Mouse (Mus musculus) forebrain, embryonic 11.5 days (tissue): Measurements from ENCODE around the gene Creb3l2. TPM values are rescaled to one million over a fixed set of nuclear protein-coding genes. Genes with fewer than 3 reads are reported as not detected.

Experiments used
- ATAC-seq: fragments of 200-750 bp; cut with Nextera tagmentation; replicated peaks from 2 replicates; pipeline ENCODE4 v1.8.0; 2017; ENCODE audit warnings: moderate TSS enrichment; ENCODE audit not compliant: low FRiP score
- DNase-seq: peaks from one replicate; pipeline ENCODE4 v3.0.0-alpha.2; 2017; ENCODE audit warnings: low spot score
- H3K27ac ChIP-seq: fragments of 300-500 bp; sonication (generic); 2 replicates; pipeline ENCODE4 v1.5.1; 2014; ENCODE audit warnings: low read depth, low read length
- H3K27me3 ChIP-seq: fragments of 300-500 bp; sonication (generic); 2 replicates; pipeline ENCODE4 v1.6.1; 2014; ENCODE audit warnings: mild to moderate bottlenecking, low read length, mixed read lengths; ENCODE audit not compliant: control insufficient read depth, insufficient read depth
- H3K36me3 ChIP-seq: fragments of 300-500 bp; sonication (generic); 2 replicates; pipeline ENCODE4 v1.6.1; 2014; ENCODE audit warnings: mild to moderate bottlenecking, low read length, moderate library complexity, mixed read lengths; ENCODE audit not compliant: control insufficient read depth, insufficient read depth
- H3K4me1 ChIP-seq: fragments of 300-500 bp; sonication (generic); replicated peaks from 2 replicates; pipeline ENCODE4 v1.6.1; 2014; ENCODE audit warnings: low read length, mixed read lengths; ENCODE audit not compliant: control insufficient read depth, insufficient read depth
- H3K4me2 ChIP-seq: fragments of 300-500 bp; sonication (generic); 2 replicates; pipeline ENCODE4 v1.6.1; 2014; ENCODE audit warnings: low read depth, mild to moderate bottlenecking, low read length, moderate library complexity, mixed read lengths; ENCODE audit not compliant: severe bottlenecking
- H3K4me3 ChIP-seq: fragments of 300-500 bp; sonication (generic); 2 replicates; pipeline ENCODE4 v1.5.1; 2014; ENCODE audit warnings: low read depth, low read length
- H3K9ac ChIP-seq: fragments of 300-500 bp; sonication (generic); 2 replicates; pipeline ENCODE4 v1.6.1; 2014; ENCODE audit warnings: low read length
- H3K9me3 ChIP-seq: fragments of 300-500 bp; sonication (generic); 2 replicates; pipeline ENCODE4 v1.6.1; 2016; ENCODE audit warnings: low read length, mixed read lengths; ENCODE audit not compliant: control insufficient read depth
- WGBS: fragments of 180-500 bp; shearing (Covaris S2); extraction: QIAGEN DNeasy Blood & Tissue Kit; methylation state at CpG from one replicate; pipeline ENCODE4 v1.1.7; 2014; 5-methylcytosine and 5-hydroxymethylcytosine counted together
- polyA plus RNA-seq: library from polyadenylated mRNA; unstranded; fragments of >200 nt; fragmentation: Nextera tagmentation; extraction: Ambion mirVana; gene quantifications from 2 replicates; pipeline ENCODE4 v1.2.1, GENCODE M21; 2014

The Creb3l2 gene
- polyA plus RNA-seq, 1 experiment from 2014 or later: 6.9 TPM

- Histone ChIP-seq H3K27ac (no peak overlapping the region), H3K4me1 (no peaks in the 10 kb centered on the region), H3K36me3 (no peaks in the 10 kb centered on the region), H3K27me3 (no peaks in the 10 kb centered on the region), H3K9ac (no peak overlapping the region), H3K4me2 (no peak overlapping the region), H3K4me3 (no peak overlapping the region), H3K9me3 (no peaks in the 10 kb centered on the region)
- no peak for DNase-seq
- no peak for ATAC-seq
- WGBS: 92% methylated on average over 2 of the region's 2 CpGs
Observed at GRCm38 (mm10) chr6:37409829-37410228, 32.1 kb downstream of the Creb3l2 start.

GRCm38 (mm10) chr6:37407876-37408275 lies 34.1 kb downstream of the Creb3l2 start:
- 93% methylated on average over 3 of the region's 3 CpGs for WGBS
- DNase-seq: no peak

GRCm38 (mm10) chr6:37406903-37407302 lies 35.0 kb downstream of the Creb3l2 start:
- ATAC-seq: no peak
- H3K36me3 ChIP-seq: no peaks in the 10 kb centered on the region
- no peak overlapping the region for H3K4me2 ChIP-seq
- no peak overlapping the region for H3K27ac ChIP-seq
- no peaks in the 10 kb centered on the region for H3K4me1 ChIP-seq
- H3K9me3 ChIP-seq: no peaks in the 10 kb centered on the region
- no peak for DNase-seq
- H3K27me3 ChIP-seq: no peaks in the 10 kb centered on the region
- 91% methylated on average over 6 of the region's 6 CpGs for WGBS
- H3K9ac ChIP-seq: no peak overlapping the region
- H3K4me3 ChIP-seq: no peak overlapping the region

More at GRCm38 (mm10) chr6:37407876-37408275, 34.1 kb downstream of the Creb3l2 start:
- H3K9me3 ChIP-seq: no peaks in the 10 kb centered on the region
- H3K27ac ChIP-seq: no peak overlapping the region
- no peak overlapping the region for H3K4me2 ChIP-seq
- ATAC-seq: no peak
- no peak overlapping the region for H3K4me3 ChIP-seq
- no peaks in the 10 kb centered on the region for H3K36me3 ChIP-seq
- no peaks in the 10 kb centered on the region for H3K27me3 ChIP-seq
- H3K9ac ChIP-seq: no peak overlapping the region
- no peaks in the 10 kb centered on the region for H3K4me1 ChIP-seq

GRCm38 (mm10) chr6:37406018-37406417 lies 35.9 kb downstream of the Creb3l2 start:
- Histone ChIP-seq H3K27me3 (no peaks in the 10 kb centered on the region), H3K4me3 (no peak overlapping the region), H3K36me3 (no peaks in the 10 kb centered on the region), H3K27ac (no peak overlapping the region), H3K4me2 (no peak overlapping the region), H3K4me1 (no peaks in the 10 kb centered on the region), H3K9ac (no peak overlapping the region), H3K9me3 (no peaks in the 10 kb centered on the region)
- DNase-seq (no peak), ATAC-seq (no peak)
- WGBS: 67% methylated on average over 10 of the region's 10 CpGs

- WGBS: 41% methylated on average over 3 of the region's 3 CpGs
- Histone ChIP-seq H3K36me3 (no peaks in the 10 kb centered on the region), H3K9ac (no peak overlapping the region), H3K27me3 (no peaks in the 10 kb centered on the region), H3K4me1 (no peaks in the 10 kb centered on the region), H3K4me3 (no peak overlapping the region), H3K9me3 (no peaks in the 10 kb centered on the region), H3K27ac (no peak overlapping the region), H3K4me2 (no peak overlapping the region)
- ATAC-seq (no peak), DNase-seq (no peak)
Observed at GRCm38 (mm10) chr6:37404325-37404724, 37.6 kb downstream of the Creb3l2 start.

GRCm38 (mm10) chr6:37401928-37402327 lies 40.0 kb downstream of the Creb3l2 start:
- H3K4me2 ChIP-seq: no peak overlapping the region
- no peaks in the 10 kb centered on the region for H3K4me1 ChIP-seq
- no peaks in the 10 kb centered on the region for H3K27me3 ChIP-seq
- H3K36me3 ChIP-seq: no peaks in the 10 kb centered on the region
- no peaks in the 10 kb centered on the region for H3K9me3 ChIP-seq
- WGBS: 71% methylated on average over 7 of the region's 7 CpGs
- no peak overlapping the region for H3K27ac ChIP-seq
- H3K9ac ChIP-seq: no peak overlapping the region
- H3K4me3 ChIP-seq: no peak overlapping the region
- ATAC-seq: no peak
- no peak for DNase-seq

GRCm38 (mm10) chr6:37400866-37401525 lies 41.0 kb downstream of the Creb3l2 start:
- H3K9me3 ChIP-seq: no peaks in the 10 kb centered on the region
- DNase-seq (no peak), ATAC-seq (no peak)
- H3K4me1 ChIP-seq: no peaks in the 10 kb centered on the region
- H3K4me2 ChIP-seq: no peak overlapping the region
- H3K36me3 ChIP-seq: no peaks in the 10 kb centered on the region
- H3K27ac ChIP-seq: no peak overlapping the region
- H3K4me3 ChIP-seq: no peak overlapping the region
- WGBS: 90% methylated on average over 11 of the region's 11 CpGs
- H3K9ac ChIP-seq: no peak overlapping the region
- H3K27me3 ChIP-seq: no peaks in the 10 kb centered on the region

- Histone ChIP-seq H3K4me2 (no peak overlapping the region), H3K9me3 (no peaks in the 10 kb centered on the region)
- WGBS: 91% methylated on average over 4 of the region's 4 CpGs
Observed at GRCm38 (mm10) chr6:37400167-37400566, 41.8 kb downstream of the Creb3l2 start.

GRCm38 (mm10) chr6:37398943-37399342 lies 43.0 kb downstream of the Creb3l2 start:
- H3K36me3 ChIP-seq: no peaks in the 10 kb centered on the region
- H3K4me2 ChIP-seq: no peak overlapping the region
- H3K9ac ChIP-seq: no peak overlapping the region
- WGBS: 87% methylated on average over 10 of the region's 10 CpGs
- no peak for ATAC-seq
- no peak for DNase-seq
- no peak overlapping the region for H3K4me3 ChIP-seq
- H3K9me3 ChIP-seq: no peaks in the 10 kb centered on the region
- H3K27ac ChIP-seq: no peak overlapping the region
- H3K4me1 ChIP-seq: no peaks in the 10 kb centered on the region
- H3K27me3 ChIP-seq: no peaks in the 10 kb centered on the region

More at GRCm38 (mm10) chr6:37400167-37400566, 41.8 kb downstream of the Creb3l2 start:
- H3K4me1 ChIP-seq: no peaks in the 10 kb centered on the region
- no peaks in the 10 kb centered on the region for H3K36me3 ChIP-seq
- DNase-seq (no peak), ATAC-seq (no peak)
- no peak overlapping the region for H3K27ac ChIP-seq
- H3K9ac ChIP-seq: no peak overlapping the region
- H3K27me3 ChIP-seq: no peaks in the 10 kb centered on the region
- no peak overlapping the region for H3K4me3 ChIP-seq
